Mouse (Mus musculus) heart, embryonic 15.5 days (tissue): Measurements from ENCODE around the gene Aprt. TPM values are rescaled to one million over a fixed set of nuclear protein-coding genes. Genes with fewer than 3 reads are reported as not detected.

ENCODE experiments used
- ATAC-seq: fragments of 200-750 bp; cut with Nextera tagmentation; replicated peaks from 2 replicates; pipeline ENCODE4 v1.8.0; 2017; ENCODE audit warnings: low read depth, moderate TSS enrichment; ENCODE audit not compliant: insufficient number of reproducible peaks, insufficient read depth, low FRiP score
- H3K27ac ChIP-seq: fragments of 300-500 bp; sonication (generic); 2 replicates; pipeline ENCODE4 v1.5.1; 2015; ENCODE audit warnings: mild to moderate bottlenecking, inconsistent platforms
- H3K27me3 ChIP-seq: fragments of 300-500 bp; sonication (generic); 2 replicates; pipeline ENCODE4 v1.6.1; 2015; ENCODE audit warnings: inconsistent platforms
- H3K36me3 ChIP-seq: fragments of 300-500 bp; sonication (generic); 2 replicates; pipeline ENCODE4 v1.6.1; 2015; ENCODE audit warnings: mild to moderate bottlenecking, inconsistent platforms
- H3K4me1 ChIP-seq: fragments of 300-500 bp; sonication (generic); replicated peaks from 2 replicates; pipeline ENCODE4 v1.6.1; 2015; ENCODE audit warnings: inconsistent platforms
- H3K4me2 ChIP-seq: fragments of 300-500 bp; sonication (generic); 2 replicates; pipeline ENCODE4 v1.6.1; 2015; ENCODE audit warnings: inconsistent platforms, mild to moderate bottlenecking, moderate library complexity
- H3K4me3 ChIP-seq: fragments of 300-500 bp; sonication (generic); 2 replicates; pipeline ENCODE4 v1.5.1; 2015; ENCODE audit warnings: mild to moderate bottlenecking, inconsistent platforms
- H3K9ac ChIP-seq: fragments of 300-500 bp; sonication (generic); 2 replicates; pipeline ENCODE4 v1.6.1; 2015; ENCODE audit warnings: mild to moderate bottlenecking, inconsistent platforms
- H3K9me3 ChIP-seq: fragments of 300-500 bp; sonication (generic); replicated peaks from 2 replicates; pipeline ENCODE4 v1.6.1; 2016; ENCODE audit warnings: inconsistent platforms
- WGBS: fragments of 180-500 bp; shearing (Covaris S2); methylation state at CpG from one replicate; pipeline ENCODE4 v1.1.7; 2015; ENCODE audit warnings: mixed read lengths; 5-methylcytosine and 5-hydroxymethylcytosine counted together
- polyA plus RNA-seq: library from polyadenylated mRNA; unstranded; fragments of >200 nt; fragmentation: Nextera tagmentation; extraction: Ambion mirVana; gene quantifications from 2 replicates; pipeline ENCODE4 v1.2.1, GENCODE M21; 2015

The Aprt gene
- polyA plus RNA-seq, 1 experiment from 2014 or later: 163 TPM

DNA sequence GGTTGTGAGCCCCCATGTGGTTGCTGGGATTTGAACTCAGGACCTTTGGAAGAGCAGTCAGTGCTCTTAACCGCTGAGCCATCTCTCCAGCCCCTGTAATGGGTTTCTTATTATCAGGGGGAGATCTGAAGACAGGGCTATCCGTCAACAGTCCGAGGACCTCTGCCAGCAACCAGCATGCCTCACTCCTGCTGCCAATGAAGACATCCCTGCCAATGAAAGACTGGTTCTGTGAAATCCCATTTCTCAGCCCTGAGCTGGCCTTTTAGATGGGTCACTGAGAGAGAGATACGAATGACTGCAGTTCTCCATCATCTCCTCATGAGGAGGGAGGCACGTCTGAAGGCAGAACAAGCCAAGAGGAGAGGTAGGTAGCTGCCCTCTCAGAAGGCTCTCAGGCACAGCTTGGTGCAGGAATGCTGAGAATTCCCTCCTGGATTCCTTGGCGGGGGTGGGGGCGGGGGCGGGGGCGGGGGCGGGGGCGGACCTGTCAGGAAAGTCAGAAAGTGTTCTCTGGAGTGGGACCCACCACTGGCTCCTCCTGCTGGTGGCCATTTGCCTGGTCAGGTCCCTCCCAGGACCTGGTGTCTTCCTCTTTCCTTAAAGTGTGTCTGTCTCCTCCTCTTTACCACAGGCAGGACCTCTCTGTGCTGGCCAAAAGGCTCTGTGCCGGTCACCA, 17.9 kb downstream of the Aprt start:
- peaks cover 17% of the 10 kb centered on the region for H3K4me1 ChIP-seq
- H3K4me3 ChIP-seq: no peak overlapping the region
- no peak for ATAC-seq
- no peak overlapping the region for H3K4me2 ChIP-seq
- no peak overlapping the region for H3K9ac ChIP-seq
- peak overlapping the region; percentile 39; the same call in 1 of the 2 replicates for H3K27ac ChIP-seq
- 12% methylated on average over 10 of the region's 12 CpGs for WGBS
- H3K27me3 ChIP-seq: no peaks in the 10 kb centered on the region
- H3K36me3 ChIP-seq: no peaks in the 10 kb centered on the region
- no peaks in the 10 kb centered on the region for H3K9me3 ChIP-seq

DNA sequence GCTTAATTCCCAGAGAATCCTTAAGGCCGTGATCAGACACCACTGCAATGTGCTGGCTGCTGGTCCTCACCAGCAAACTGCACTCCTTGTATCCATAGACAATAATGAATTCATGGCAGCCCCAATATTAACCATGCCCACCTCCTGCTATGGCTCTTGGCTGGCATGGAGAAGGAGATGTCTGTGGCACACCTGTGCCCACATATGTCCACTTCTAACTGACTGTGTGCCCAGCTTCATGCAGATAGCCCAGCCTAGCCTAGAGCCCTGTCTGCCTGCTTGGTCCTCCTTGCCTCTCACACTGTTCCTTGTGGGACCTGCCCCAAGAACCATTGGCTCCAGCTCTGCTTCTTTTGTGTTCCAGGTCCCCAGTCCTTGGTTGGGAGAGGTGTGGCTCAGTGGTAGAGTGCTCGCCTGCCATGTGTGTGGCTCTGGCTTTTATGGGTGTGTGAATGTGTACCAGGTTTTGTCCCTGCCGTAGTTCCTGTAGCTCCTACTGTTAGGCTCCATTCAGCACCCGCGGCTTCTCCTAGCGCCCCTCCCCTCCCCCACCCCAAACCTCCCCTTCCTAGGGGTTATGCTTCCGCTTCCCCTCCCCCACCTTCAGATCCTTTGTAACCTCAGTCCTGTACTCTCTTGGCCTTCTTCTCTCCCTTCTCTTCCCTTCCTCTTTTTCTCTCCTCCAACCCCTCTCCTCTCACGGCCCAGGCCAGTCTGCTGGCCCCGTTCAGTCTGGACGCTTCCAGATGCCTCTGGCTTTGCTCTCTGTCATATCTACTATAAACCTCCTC, 19.3 kb downstream of the Aprt start:
- 0 out of 2 replicates have a peak overlapping the region, but pooled peaks have one; percentile 15 for H3K4me3 ChIP-seq
- H3K4me2 ChIP-seq: no peak overlapping the region; the same call in 1 of the 2 replicates
- no peak for ATAC-seq
- peak overlapping the region; percentile 74; the same call in 1 of the 2 replicates for H3K27ac ChIP-seq
- no peaks in the 10 kb centered on the region for H3K27me3 ChIP-seq
- no peaks in the 10 kb centered on the region for H3K36me3 ChIP-seq
- no peaks in the 10 kb centered on the region for H3K9me3 ChIP-seq
- 34% methylated on average over 10 of the region's 10 CpGs for WGBS
- peaks cover 17% of the 10 kb centered on the region for H3K4me1 ChIP-seq
- H3K9ac ChIP-seq: no peak overlapping the region

DNA sequence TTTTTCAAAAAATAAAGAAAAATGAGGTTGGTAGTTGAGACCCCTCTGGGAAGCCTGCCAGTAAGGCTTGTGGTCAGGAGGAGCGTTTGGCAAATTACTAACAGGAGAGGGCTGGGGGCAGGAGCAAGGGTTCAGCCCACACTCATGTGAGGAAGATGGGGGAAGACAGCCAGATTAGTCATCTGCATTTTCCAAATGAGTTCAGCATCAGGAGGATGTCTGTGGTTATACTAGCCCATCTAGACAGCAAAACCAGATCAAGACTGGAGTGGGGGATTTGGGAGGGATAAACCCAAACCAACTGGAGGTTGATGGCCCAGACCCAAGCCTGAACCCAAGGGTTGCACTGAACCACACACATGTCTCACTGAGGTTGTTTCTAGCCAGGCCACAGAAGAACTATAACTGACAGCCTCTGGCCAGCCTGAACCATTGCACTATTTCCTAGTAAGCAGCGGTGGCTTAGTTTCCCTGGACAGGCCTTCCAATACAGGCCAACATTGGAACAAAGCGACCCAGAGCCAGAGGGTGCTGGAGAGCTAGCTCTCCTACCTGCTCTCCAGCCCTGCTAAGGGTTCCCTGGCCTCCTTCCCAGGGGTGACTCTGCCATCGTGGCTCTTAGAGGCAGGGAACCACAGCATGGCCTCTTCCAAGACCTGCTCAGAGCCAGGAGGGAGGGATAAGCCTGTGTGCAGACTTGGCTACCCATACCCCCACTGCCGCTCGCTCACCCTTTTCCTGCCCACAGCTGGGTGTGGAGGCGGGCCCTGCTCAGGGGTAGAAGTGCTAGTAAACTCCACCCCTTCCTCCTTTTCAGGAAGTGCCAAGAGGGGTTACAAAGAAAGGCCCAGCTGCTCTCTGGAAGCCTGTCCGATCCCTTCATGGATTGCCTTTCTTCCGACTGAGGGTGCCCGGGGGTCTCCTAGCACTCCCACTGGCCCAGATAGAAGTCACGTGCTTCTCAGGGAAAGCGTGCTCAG, 20.4 kb downstream of the Aprt start:
- Histone ChIP-seq H3K27me3 (no peaks in the 10 kb centered on the region), H3K4me1 (peaks cover 20% of the 10 kb centered on the region), H3K4me3 (0 out of 2 replicates have a peak overlapping the region, but pooled peaks have one; percentile 15), H3K9me3 (no peaks in the 10 kb centered on the region), H3K4me2 (peak overlapping the region; percentile 41), H3K36me3 (no peaks in the 10 kb centered on the region), H3K9ac (peak overlapping the region; percentile 36; the same call in 1 of the 2 replicates), H3K27ac (peak overlapping the region; percentile 74)
- no peak; the same call in 1 of the 2 replicates for ATAC-seq
- WGBS: 58% methylated on average over 12 of the region's 12 CpGs

DNA sequence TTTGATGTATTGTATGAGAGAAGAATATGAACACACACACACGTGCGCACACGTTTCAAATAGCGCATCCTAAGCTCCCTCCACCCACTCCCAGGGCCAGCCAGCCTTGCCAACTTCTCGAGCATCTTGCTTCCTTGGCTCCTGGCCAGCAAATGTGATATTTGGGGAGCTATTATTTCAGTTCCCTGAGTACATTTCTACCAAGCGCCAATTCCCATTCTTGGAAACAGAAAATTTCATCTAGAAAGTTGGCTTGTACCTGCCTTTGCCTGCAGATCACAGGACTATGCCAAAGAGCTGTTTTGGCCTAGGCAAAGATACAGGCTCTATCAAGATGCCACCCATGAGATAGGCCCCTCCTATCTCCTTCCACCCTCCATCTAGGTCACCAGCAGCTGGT, 21.9 kb downstream of the Aprt start:
- H3K4me2 ChIP-seq: no peak overlapping the region
- peaks cover 26% of the 10 kb centered on the region for H3K4me1 ChIP-seq
- no peaks in the 10 kb centered on the region for H3K36me3 ChIP-seq
- no peak overlapping the region for H3K9ac ChIP-seq
- H3K9me3 ChIP-seq: no peaks in the 10 kb centered on the region
- H3K27me3 ChIP-seq: no peaks in the 10 kb centered on the region
- 57% methylated on average over 6 of the region's 6 CpGs for WGBS
- no peak for ATAC-seq
- H3K4me3 ChIP-seq: no peak overlapping the region
- no peak overlapping the region for H3K27ac ChIP-seq

DNA sequence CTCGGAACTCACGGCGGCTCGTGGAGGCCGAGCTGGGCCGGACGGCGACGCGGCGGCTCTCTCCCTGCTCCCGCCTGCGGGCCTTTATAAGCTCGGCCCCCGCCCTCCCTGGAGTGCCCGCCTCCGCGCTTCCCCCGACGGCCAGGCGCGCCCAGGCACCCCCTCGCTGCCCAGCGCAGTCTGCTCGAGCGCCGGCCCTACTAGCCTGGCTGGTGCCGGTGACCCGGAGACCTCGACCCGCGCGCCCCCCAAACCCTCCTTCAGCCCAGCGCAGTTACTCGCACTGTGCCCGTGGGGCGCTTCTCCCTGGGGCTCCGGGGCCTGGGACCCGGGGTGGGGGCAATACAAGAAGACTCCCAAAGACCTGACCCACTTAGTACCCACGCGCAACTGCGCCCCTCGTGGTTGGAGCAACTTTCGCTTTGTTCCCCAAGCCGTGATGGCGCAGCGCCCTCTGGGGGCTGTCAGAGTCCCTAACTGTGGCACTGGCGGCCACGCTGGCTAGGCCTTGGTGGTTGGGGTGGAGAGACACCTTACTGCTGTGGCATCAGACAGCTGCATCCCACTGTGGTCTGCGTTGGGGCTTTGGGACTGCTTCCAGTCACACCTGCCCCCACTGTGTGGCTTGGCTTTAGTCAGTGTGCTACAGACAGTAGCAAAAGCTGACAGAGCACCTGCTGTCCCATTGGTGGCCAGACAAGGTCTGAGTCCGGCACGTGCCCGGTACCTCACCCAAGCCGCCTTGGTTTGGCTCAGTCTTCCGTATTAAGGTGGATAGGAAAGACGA, 25.3 kb downstream of the Aprt start, which contains the start of gene Piezo1:
Gene Piezo1 (minus strand): TSS at position 65 of the 787 bp plus-strand sequence.
- H3K4me1 ChIP-seq: peaks cover 42% of the 10 kb centered on the region
- H3K36me3 ChIP-seq: no peaks in the 10 kb centered on the region
- peak within 1 kb of the TSS; percentile 85 for H3K27ac ChIP-seq
- H3K4me3 ChIP-seq: peak within 1 kb of the TSS; percentile 79
- no peaks in the 10 kb centered on the region for H3K9me3 ChIP-seq
- ATAC-seq: peak; percentile 77
- 10% methylated on average over 56 of the region's 56 CpGs for WGBS
- H3K9ac ChIP-seq: peak within 1 kb of the TSS; percentile 84
- H3K27me3 ChIP-seq: no peaks in the 10 kb centered on the region
- H3K4me2 ChIP-seq: peak within 1 kb of the TSS; percentile 95

DNA sequence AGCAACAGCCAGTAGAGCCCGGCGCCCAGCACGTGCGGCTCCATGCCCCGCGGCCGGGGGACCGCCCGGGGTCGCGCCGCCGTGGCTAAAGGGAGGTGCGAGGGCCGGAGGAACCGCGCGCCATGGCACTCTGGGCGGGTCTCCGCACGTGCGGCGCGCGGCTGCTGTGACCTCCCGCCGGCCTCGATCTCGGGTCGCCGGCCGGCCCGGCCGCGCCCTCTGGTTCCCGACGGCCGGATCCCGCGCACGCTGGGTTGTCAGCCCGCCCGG, 25.8 kb downstream of the Aprt start:
- Histone ChIP-seq H3K27me3 (no peaks in the 10 kb centered on the region), H3K4me1 (peaks cover 46% of the 10 kb centered on the region), H3K4me2 (peak overlapping the region; percentile 95), H3K9ac (peak overlapping the region; percentile 84), H3K4me3 (peak overlapping the region; percentile 79), H3K9me3 (no peaks in the 10 kb centered on the region), H3K27ac (peak overlapping the region; percentile 85), H3K36me3 (no peaks in the 10 kb centered on the region)
- under 1% methylated on average over 38 of the region's 43 CpGs for WGBS
- peak; percentile 14 for ATAC-seq

DNA sequence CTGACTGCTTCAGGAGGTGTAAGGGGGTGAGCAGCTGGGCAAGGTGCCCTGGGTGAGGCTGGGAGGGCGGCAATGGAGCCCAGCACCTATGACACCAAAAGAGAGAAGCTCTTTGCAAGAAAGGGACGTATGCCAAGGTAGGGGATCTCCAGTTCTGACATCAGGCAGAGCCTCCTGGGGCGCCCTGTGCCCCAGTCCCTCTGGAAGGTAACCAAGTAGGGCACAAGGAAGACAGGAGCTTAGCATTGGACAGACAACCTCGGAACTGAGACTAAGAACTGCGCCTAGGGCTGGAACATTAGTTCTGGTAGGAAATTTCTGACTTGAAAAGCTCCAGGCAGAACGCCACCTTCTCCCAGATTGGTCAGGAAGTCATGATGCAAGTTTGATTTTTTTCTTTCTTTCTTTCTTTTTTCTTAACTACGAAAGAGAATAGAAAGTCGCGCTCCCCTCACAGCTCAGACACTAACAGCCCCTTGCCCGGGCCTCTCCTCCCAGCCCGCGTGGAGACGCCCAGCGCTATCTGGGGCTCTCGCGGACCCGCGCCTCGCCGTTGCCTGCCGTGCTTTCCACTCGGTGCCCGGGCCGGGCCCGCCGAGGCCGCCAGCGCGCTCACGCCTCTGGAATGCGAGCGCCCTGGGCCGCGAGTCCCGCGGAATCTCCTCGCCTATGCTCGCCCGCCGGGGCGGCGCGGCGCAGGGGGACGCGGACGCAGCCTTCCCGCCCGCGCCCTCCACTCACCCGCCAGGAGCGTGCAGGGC, 26.3 kb downstream of the Aprt start:
- Histone ChIP-seq H3K27ac (peak overlapping the region; percentile 85), H3K9me3 (no peaks in the 10 kb centered on the region), H3K36me3 (no peaks in the 10 kb centered on the region), H3K27me3 (no peaks in the 10 kb centered on the region), H3K4me3 (peak overlapping the region; percentile 79), H3K9ac (peak overlapping the region; percentile 84), H3K4me1 (peaks cover 50% of the 10 kb centered on the region), H3K4me2 (peak overlapping the region; percentile 95)
- WGBS: 3% methylated on average over 52 of the region's 52 CpGs
- ATAC-seq: peak; percentile 57

DNA sequence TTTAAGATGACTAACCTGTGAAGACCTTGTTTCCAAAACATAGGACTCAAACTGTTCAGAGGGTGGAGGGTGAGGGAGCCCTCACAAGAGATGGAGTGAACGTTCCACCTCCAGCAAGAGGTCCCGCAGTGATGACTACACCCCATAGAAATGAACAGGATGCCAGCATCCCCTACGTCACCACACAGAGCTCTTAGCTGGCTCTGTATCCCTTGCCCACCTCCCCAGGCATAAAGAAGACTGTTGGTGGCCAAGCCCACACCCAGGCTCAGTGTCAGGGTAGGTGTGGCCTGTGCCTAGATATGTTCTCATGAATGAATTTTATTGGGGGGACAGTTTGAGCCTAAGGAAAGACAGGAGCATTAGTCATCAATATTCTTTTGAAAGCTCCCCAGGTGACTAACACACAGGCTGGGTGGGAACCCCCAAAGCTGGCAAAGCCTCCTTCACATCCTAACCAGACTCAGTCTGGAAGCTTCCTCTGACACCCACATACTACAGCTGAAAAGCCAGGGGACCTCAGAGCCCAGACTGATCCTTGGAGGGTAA, 27.7 kb downstream of the Aprt start:
- Histone ChIP-seq H3K9me3 (no peaks in the 10 kb centered on the region), H3K4me2 (peak overlapping the region; percentile 95), H3K4me1 (peaks cover 57% of the 10 kb centered on the region), H3K9ac (no peak overlapping the region), H3K27me3 (no peaks in the 10 kb centered on the region), H3K4me3 (peak overlapping the region; percentile 79), H3K27ac (peak overlapping the region; percentile 85; the same call in 1 of the 2 replicates), H3K36me3 (no peaks in the 10 kb centered on the region)
- ATAC-seq: no peak
- 63% methylated on average over 3 of the region's 3 CpGs for WGBS

DNA sequence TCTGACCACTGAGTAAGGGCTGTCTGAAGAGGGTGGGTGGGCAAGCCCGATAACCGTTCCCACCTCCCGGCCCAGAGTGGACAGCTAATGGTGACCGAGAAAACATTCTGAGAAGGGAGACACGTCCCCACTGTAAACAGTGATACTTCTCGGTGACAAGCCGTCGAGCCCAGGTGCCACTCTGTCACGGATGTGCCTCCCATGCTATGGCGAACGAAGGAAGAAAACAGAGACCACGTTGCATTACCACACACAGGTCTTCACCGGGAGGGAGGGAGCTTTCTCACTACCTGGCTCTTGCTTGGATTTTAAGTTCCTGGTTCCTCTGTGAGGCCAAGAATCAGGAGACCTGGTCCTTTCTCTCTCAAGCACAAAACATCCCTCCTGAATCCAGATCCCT, 28.4 kb downstream of the Aprt start:
- Histone ChIP-seq H3K4me2 (peak overlapping the region; percentile 95), H3K9ac (peak overlapping the region; percentile 26), H3K4me1 (peaks cover 57% of the 10 kb centered on the region), H3K27me3 (no peaks in the 10 kb centered on the region), H3K4me3 (peak overlapping the region; percentile 79; the same call in 1 of the 2 replicates), H3K27ac (peak overlapping the region; percentile 72), H3K36me3 (no peaks in the 10 kb centered on the region), H3K9me3 (no peaks in the 10 kb centered on the region)
- no peak for ATAC-seq
- WGBS: 66% methylated on average over 13 of the region's 13 CpGs
